Mouse (Mus musculus): ENCODE measurements at regions not wholly inside any gene's neighbourhood (a gene's known extent, or its start where the extent isn't known, plus 50 kb on each side); places are given as distances from the start of the nearest gene placed in this dataset.

- no peak for DNase-seq
These were observed 373.8 kb upstream of the Gm10131 start for GRCm38 (mm10) chr8:34485346-34485745.

GRCm38 (mm10) chr8:34484551-34485335 lies 373.2 kb upstream of the Gm10131 start:
- DNase-seq: peak; percentile 34 to 36

- DNase-seq: no peak
These were observed 371.7 kb upstream of the Gm10131 start for GRCm38 (mm10) chr8:34483212-34483611.

- no peak for DNase-seq
These were observed 371.1 kb upstream of the Gm10131 start for GRCm38 (mm10) chr8:34482676-34483075.

GRCm38 (mm10) chr8:34480496-34480895 lies 369.0 kb upstream of the Gm10131 start:
- no peak for DNase-seq

GRCm38 (mm10) chr8:34478891-34479290 lies 367.4 kb upstream of the Gm10131 start:
- no peak for DNase-seq

GRCm38 (mm10) chr8:34478465-34478864 lies 366.9 kb upstream of the Gm10131 start:
- no peak for DNase-seq

GRCm38 (mm10) chr8:34476146-34476820 lies 364.7 kb upstream of the Gm10131 start:
- no peak for DNase-seq

- no peak for DNase-seq
These were observed 363.1 kb upstream of the Gm10131 start for GRCm38 (mm10) chr8:34474593-34474992.

- DNase-seq: no peak
These were observed 362.2 kb upstream of the Gm10131 start for GRCm38 (mm10) chr8:34473769-34474168.

- no peak for DNase-seq
These were observed 361.8 kb upstream of the Gm10131 start for GRCm38 (mm10) chr8:34473301-34473700.

GRCm38 (mm10) chr8:34472846-34473245 lies 361.3 kb upstream of the Gm10131 start:
- DNase-seq: no peak

- DNase-seq: no peak
These were observed 360.9 kb upstream of the Gm10131 start for GRCm38 (mm10) chr8:34472434-34472833.

- DNase-seq: no peak
These were observed 357.6 kb upstream of the Gm10131 start for GRCm38 (mm10) chr8:34469091-34469490.

GRCm38 (mm10) chr8:34466786-34467364 lies 355.3 kb upstream of the Gm10131 start:
- DNase-seq: no peak

GRCm38 (mm10) chr8:34465398-34465797 lies 353.9 kb upstream of the Gm10131 start:
- no peak for DNase-seq

GRCm38 (mm10) chr8:34462262-34462661 lies 350.7 kb upstream of the Gm10131 start:
- no peak for DNase-seq

GRCm38 (mm10) chr8:34458300-34458699 lies 346.8 kb upstream of the Gm10131 start:
- DNase-seq: no peak

- DNase-seq: no peak
These were observed 345.0 kb upstream of the Gm10131 start for GRCm38 (mm10) chr8:34456543-34456942.

GRCm38 (mm10) chr8:34455376-34455775 lies 343.8 kb upstream of the Gm10131 start:
- peak in 1 of 2 experiments; percentile 8 for DNase-seq

- DNase-seq: no peak
These were observed 341.3 kb upstream of the Gm10131 start for GRCm38 (mm10) chr8:34452811-34453210.

GRCm38 (mm10) chr8:34451211-34452000 lies 339.9 kb upstream of the Gm10131 start:
- DNase-seq: no peak

Data from thymus, postnatal 36 days (tissue).